Mouse (Mus musculus): ENCODE results near the gene Kif5c. TPM values are rescaled to one million over a fixed set of nuclear protein-coding genes. Genes with fewer than 3 reads are reported as not detected.

Kif5c gene
- polyA plus RNA-seq, 1 experiment from 2014 or later = 215 TPM

GRCm38 (mm10) chr2:49679135-49679964 lies 60.3 kb downstream of the Kif5c start:
- 41% methylated on average over 16 of the region's 16 CpGs for WGBS

GRCm38 (mm10) chr2:49682754-49683153 lies 63.7 kb downstream of the Kif5c start:
- no peak overlapping the region for H3K4me2 ChIP-seq
- H3K9me3 ChIP-seq = no peaks in the 10 kb centered on the region
- H3K9ac ChIP-seq = no peak overlapping the region
- no peaks in the 10 kb centered on the region for H3K27me3 ChIP-seq (replicated peaks)
- 0 out of 2 replicates have a peak, but pooled peaks cover 4% of the 10 kb centered on the region for H3K36me3 ChIP-seq (replicated peaks)
- peak overlapping the region; percentile 57 for H3K27ac ChIP-seq
- no peak overlapping the region for H3K4me3 ChIP-seq
- WGBS = 44% methylated on average over 5 of the region's 6 CpGs
- H3K4me1 ChIP-seq = peaks cover 54% of the 10 kb centered on the region
- 0 out of 2 replicates have a peak, but pooled peaks have one; percentile 21 for ATAC-seq (replicated peaks)

More at GRCm38 (mm10) chr2:49679135-49679964, 60.3 kb downstream of the Kif5c start:
- Histone ChIP-seq H3K9ac (no peak overlapping the region), H3K4me2 (no peak overlapping the region), H3K4me1 (peaks cover 59% of the 10 kb centered on the region), H3K9me3 (no peaks in the 10 kb centered on the region), H3K36me3 (replicated peaks) (0 out of 2 replicates have a peak, but pooled peaks cover 4% of the 10 kb centered on the region), H3K27me3 (replicated peaks) (no peaks in the 10 kb centered on the region), H3K4me3 (no peak overlapping the region), H3K27ac (peak overlapping the region; percentile 73)
- peak; percentile 62 for ATAC-seq (replicated peaks)

- Histone ChIP-seq H3K4me2 (no peak overlapping the region), H3K4me1 (peaks cover 35% of the 10 kb centered on the region)
Observed at GRCm38 (mm10) chr2:49684808-49685207, 65.7 kb downstream of the Kif5c start.

GRCm38 (mm10) chr2:49690421-49690826 lies 71.3 kb downstream of the Kif5c start:
- Histone ChIP-seq H3K27me3 (replicated peaks) (no peaks in the 10 kb centered on the region), H3K36me3 (replicated peaks) (0 out of 2 replicates have a peak, but pooled peaks cover 3% of the 10 kb centered on the region), H3K27ac (peak overlapping the region; percentile 48; the same call in 1 of the 2 replicates), H3K9ac (no peak overlapping the region), H3K4me3 (no peak overlapping the region), H3K9me3 (no peaks in the 10 kb centered on the region), H3K4me1 (peaks cover 45% of the 10 kb centered on the region), H3K4me2 (no peak overlapping the region)
- 17% methylated on average over 9 of the region's 9 CpGs for WGBS
- ATAC-seq (replicated peaks) = peak; percentile 58

More at GRCm38 (mm10) chr2:49684808-49685207, 65.7 kb downstream of the Kif5c start:
- H3K9ac ChIP-seq = no peak overlapping the region
- H3K36me3 ChIP-seq (replicated peaks) = 0 out of 2 replicates have a peak, but pooled peaks cover 7% of the 10 kb centered on the region
- peak overlapping the region; percentile 62; the same call in 1 of the 2 replicates for H3K27ac ChIP-seq
- no peaks in the 10 kb centered on the region for H3K27me3 ChIP-seq (replicated peaks)
- H3K4me3 ChIP-seq = no peak overlapping the region
- WGBS = 59% methylated on average over 2 of the region's 2 CpGs
- H3K9me3 ChIP-seq = no peaks in the 10 kb centered on the region
- no peak for ATAC-seq (replicated peaks)

GRCm38 (mm10) chr2:49691441-49691840 lies 72.3 kb downstream of the Kif5c start:
- WGBS = 73% methylated on average over 5 of the region's 5 CpGs
- peaks cover 47% of the 10 kb centered on the region for H3K4me1 ChIP-seq
- no peak for ATAC-seq (replicated peaks)
- no peak overlapping the region for H3K9ac ChIP-seq
- 0 out of 2 replicates have a peak, but pooled peaks cover 3% of the 10 kb centered on the region for H3K36me3 ChIP-seq (replicated peaks)
- H3K27me3 ChIP-seq (replicated peaks) = no peaks in the 10 kb centered on the region
- H3K4me2 ChIP-seq = no peak overlapping the region
- no peak overlapping the region for H3K4me3 ChIP-seq
- no peaks in the 10 kb centered on the region for H3K9me3 ChIP-seq
- H3K27ac ChIP-seq = peak overlapping the region; percentile 48; the same call in 1 of the 2 replicates

- Histone ChIP-seq H3K4me2 (no peak overlapping the region), H3K36me3 (replicated peaks) (no peaks in the 10 kb centered on the region; the same call in 1 of the 2 replicates), H3K9ac (no peak overlapping the region), H3K27me3 (replicated peaks) (no peaks in the 10 kb centered on the region), H3K4me3 (no peak overlapping the region), H3K27ac (0 out of 2 replicates have a peak overlapping the region, but pooled peaks have one; percentile 15), H3K4me1 (peaks cover 46% of the 10 kb centered on the region), H3K9me3 (no peaks in the 10 kb centered on the region)
- 53% methylated on average over 10 of the region's 10 CpGs for WGBS
- ATAC-seq (replicated peaks) = peak; percentile 28; the same call in 1 of the 2 replicates
Observed at GRCm38 (mm10) chr2:49694727-49695126, 75.6 kb downstream of the Kif5c start.

GRCm38 (mm10) chr2:49695461-49695860 lies 76.4 kb downstream of the Kif5c start:
- Histone ChIP-seq H3K27me3 (replicated peaks) (no peaks in the 10 kb centered on the region), H3K9me3 (no peaks in the 10 kb centered on the region), H3K36me3 (replicated peaks) (peaks cover 6% of the 10 kb centered on the region; the same call in 1 of the 2 replicates), H3K4me3 (no peak overlapping the region), H3K9ac (no peak overlapping the region), H3K4me2 (no peak overlapping the region), H3K4me1 (peaks cover 39% of the 10 kb centered on the region), H3K27ac (no peak overlapping the region)
- WGBS = 72% methylated on average over 3 of the region's 3 CpGs
- ATAC-seq (replicated peaks) = no peak

- Histone ChIP-seq H3K9ac (no peak overlapping the region), H3K36me3 (replicated peaks) (peaks cover 26% of the 10 kb centered on the region), H3K4me1 (peaks cover 16% of the 10 kb centered on the region), H3K27me3 (replicated peaks) (no peaks in the 10 kb centered on the region), H3K4me2 (no peak overlapping the region), H3K4me3 (no peak overlapping the region), H3K27ac (no peak overlapping the region), H3K9me3 (no peaks in the 10 kb centered on the region)
- WGBS = 95% methylated on average over 5 of the region's 5 CpGs
- ATAC-seq (replicated peaks) = no peak
Observed at GRCm38 (mm10) chr2:49698851-49699250, 79.8 kb downstream of the Kif5c start.

- H3K27ac ChIP-seq = no peak overlapping the region
- no peak overlapping the region for H3K9ac ChIP-seq
- no peak overlapping the region for H3K4me3 ChIP-seq
- ATAC-seq (replicated peaks) = no peak
- peaks cover 30% of the 10 kb centered on the region for H3K36me3 ChIP-seq (replicated peaks)
- 94% methylated on average over 22 of the region's 22 CpGs for WGBS
- no peaks in the 10 kb centered on the region for H3K9me3 ChIP-seq
- H3K4me2 ChIP-seq = no peak overlapping the region
- H3K4me1 ChIP-seq = peaks cover 3% of the 10 kb centered on the region; the same call in 1 of the 2 replicates
- no peaks in the 10 kb centered on the region for H3K27me3 ChIP-seq (replicated peaks)
Observed at GRCm38 (mm10) chr2:49700176-49700971, 81.3 kb downstream of the Kif5c start.

GRCm38 (mm10) chr2:49710223-49710622 lies 91.1 kb downstream of the Kif5c start:
- H3K36me3 ChIP-seq (replicated peaks) = peaks cover 28% of the 10 kb centered on the region; the same call in 1 of the 2 replicates
- no peak overlapping the region for H3K4me2 ChIP-seq
- no peak overlapping the region for H3K27ac ChIP-seq
- H3K4me1 ChIP-seq = peaks cover 13% of the 10 kb centered on the region
- 84% methylated on average over 3 of the region's 3 CpGs for WGBS
- no peaks in the 10 kb centered on the region for H3K27me3 ChIP-seq (replicated peaks)
- H3K4me3 ChIP-seq = no peak overlapping the region
- no peaks in the 10 kb centered on the region for H3K9me3 ChIP-seq
- no peak overlapping the region for H3K9ac ChIP-seq
- no peak for ATAC-seq (replicated peaks)

- Histone ChIP-seq H3K4me3 (no peak overlapping the region), H3K9ac (no peak overlapping the region), H3K36me3 (replicated peaks) (peaks cover 22% of the 10 kb centered on the region; the same call in 1 of the 2 replicates), H3K4me1 (peaks cover 13% of the 10 kb centered on the region), H3K27me3 (replicated peaks) (no peaks in the 10 kb centered on the region), H3K9me3 (no peaks in the 10 kb centered on the region), H3K4me2 (no peak overlapping the region), H3K27ac (peak overlapping the region; percentile 52)
- no peak for ATAC-seq (replicated peaks)
- WGBS = 76% methylated on average over 6 of the region's 6 CpGs
Observed at GRCm38 (mm10) chr2:49711693-49712092, 92.6 kb downstream of the Kif5c start.

All from midbrain, embryonic 15.5 days (tissue).